Mouse (Mus musculus): ENCODE measurements at regions not wholly inside any gene's neighbourhood (a gene's known extent, or its start where the extent isn't known, plus 50 kb on each side); places are given as distances from the start of the nearest gene placed in this dataset.
A peak's percentile ranks its signal among the peaks of the same experiment; 100 is the strongest.

DNA sequence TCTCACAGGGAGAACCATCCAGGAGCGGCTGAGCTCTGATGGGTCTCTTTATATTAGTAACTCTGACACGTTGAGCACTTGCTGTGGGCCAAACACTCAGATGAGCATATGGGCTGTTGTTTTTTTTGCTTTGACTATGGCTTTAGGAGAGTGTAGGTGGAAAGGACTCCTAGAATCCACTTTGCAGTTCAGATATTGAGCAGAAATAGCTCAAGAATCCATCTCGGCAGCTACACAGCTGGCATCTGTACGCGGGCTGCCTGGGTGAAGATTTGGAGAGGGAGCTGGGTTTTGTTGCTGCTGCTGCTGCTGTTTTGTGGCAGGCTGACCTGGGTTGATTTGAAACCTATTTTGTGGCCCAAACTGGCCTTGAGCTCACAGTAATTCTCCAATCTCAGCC lies 281.0 kb downstream of the Rps24 start:
- intact Hi-C loops (cut with DNase I), result no loop called here
- DNase-seq, result no peak

DNA sequence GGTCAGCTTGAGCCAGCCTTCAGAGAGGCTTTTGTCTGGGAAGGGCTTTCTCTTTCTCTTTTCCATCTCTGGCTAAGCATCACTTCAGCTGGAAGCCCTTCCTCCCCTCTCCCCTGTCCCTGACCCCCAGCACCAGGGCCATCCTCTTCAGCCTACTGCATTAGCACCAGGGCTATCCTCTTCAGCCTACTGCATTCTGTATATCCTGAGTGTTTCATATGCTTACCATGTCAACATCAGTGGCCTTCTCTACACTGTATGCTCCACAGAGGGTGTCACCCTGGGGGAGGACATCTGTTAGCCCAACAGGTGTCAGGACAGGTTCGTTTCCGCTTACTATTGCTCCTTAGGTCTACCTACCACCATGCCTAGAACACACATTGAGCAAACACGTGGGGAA lies 282.5 kb downstream of the Rps24 start:
- intact Hi-C loops (cut with DNase I), result no loop called here
- no peak for DNase-seq

DNA sequence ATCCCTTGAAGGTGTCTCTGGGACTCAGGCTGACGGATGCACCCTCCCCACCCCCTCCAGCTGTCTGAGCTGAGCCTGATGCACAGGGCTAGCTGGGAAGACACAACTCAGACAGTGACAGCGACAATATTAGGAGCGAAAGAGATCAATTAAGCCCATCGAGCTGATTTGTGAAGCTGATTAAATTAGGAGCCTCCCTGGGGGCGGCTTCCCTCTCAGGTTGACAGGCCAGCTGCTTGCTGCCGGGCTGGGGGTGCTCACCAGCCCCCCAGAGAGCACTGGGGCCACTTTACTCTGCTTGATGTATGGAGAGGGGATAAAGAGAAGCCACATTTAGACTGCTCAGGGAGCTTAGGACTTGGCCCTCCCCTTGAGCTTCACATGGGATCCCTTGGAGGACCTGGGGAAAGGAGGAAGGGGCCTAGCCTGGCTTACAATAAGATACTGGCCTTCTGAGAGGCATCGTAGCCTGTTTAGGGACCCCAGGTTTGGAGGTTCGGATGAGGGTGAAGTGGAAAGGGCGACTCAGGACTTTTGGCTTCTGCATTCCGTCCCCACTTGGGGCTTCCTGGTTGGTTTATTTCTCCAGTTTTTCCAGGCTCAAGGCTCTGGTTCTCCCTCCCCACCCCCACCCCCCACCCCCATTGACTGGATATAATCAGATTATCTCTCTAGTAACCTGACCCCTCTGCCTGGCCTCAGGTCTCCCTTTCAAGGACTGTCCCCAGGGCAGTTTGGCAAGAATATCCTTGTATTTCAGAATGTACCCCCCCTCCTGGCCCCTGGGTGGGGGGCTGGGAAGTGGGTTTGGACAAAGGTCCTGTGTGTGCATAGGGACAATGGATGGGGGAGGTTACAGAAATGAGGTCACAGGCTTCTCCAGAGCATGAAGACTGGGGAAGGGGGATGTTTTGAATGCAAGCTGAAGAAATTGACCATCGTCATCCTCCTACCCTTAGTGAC lies 283.4 kb downstream of the Rps24 start:
- intact Hi-C loops (cut with DNase I), result loop anchor here (10.0 kb wide), 1 partner anchor 795 kb away; no protein-coding TSS in a partner anchor
- no peak for DNase-seq

DNA sequence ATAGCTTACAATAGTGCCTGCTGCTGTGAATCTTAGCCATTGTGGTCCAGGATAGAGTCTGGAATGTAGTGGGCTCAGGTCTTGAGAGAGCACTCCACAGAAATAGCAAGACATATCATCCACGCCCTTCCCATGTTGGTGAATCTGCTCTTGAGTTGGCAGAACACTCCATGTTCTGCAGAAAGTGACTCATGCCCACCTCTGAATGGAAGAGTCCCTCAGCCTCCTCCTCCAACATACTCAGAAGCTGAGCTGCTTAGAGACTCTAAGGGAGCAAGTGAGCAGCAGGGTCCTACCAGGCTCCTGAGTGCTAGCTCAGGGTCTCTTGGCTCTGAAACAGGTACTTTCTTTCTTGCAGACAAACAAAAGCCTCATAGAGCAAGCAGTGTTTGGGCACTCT lies 284.7 kb downstream of the Rps24 start:
- DNase-seq, result no peak
- intact Hi-C loops (cut with DNase I), result loop anchor here (10.0 kb wide), 1 partner anchor 793 kb away; no protein-coding TSS in a partner anchor

GRCm38 (mm10) chr14:24772129-24772528 lies 285.2 kb downstream of the Rps24 start:
- intact Hi-C loops (cut with DNase I), result loop anchor here (10.0 kb wide), 1 partner anchor 793 kb away; no protein-coding TSS in a partner anchor
- DNase-seq, result peak in 1 of 2 experiments; percentile 19

DNA sequence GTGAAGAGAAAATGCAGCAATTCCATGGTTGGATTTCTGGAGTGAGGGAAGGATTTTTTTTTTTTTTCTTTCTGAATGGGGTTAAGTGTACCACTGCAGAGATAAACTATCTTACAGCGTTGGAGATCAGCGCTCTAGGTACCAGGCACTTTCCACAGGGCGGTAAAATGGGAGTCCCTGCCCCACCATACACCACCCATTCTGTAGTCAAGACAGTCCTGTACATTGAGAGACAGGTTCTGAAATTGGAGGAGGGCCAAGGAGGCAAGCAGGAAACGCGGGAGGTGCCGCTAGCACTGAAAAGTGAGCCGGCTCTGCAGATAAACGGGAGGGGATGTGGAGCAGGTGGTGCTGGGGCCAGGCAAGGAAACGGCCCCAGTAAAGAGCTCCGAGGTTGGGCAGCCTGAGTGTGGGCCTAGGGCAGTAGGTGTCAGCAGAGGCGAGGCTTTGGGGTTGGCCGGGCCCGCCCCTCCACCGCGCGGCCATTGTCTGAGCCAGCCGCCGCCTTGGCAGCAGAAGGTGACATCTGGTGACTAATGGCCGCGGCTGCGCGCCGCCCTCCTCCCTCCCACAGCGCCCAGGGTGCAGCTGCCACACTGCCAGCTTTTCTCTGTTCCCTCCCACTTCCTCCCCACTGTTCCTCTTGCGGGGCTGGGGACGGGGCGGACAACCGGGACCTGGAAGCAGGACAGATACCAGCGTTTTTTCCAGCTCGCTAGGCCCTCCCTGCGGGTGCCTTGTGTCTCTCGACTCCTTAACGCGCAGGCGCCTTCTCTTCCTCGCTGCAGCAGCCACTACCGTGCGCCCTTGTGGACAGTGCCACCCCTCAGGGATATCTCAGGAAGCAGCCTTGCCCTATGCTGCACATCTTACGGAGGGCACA lies 292.1 kb downstream of the Rps24 start:
- intact Hi-C loops (cut with DNase I), result loop anchor here (2.0 to 10.0 kb wide), 6 partner anchors 30 to 786 kb away; partner anchors contain the start of gene Zmiz1
- peak; percentile 86 to 91 for DNase-seq

DNA sequence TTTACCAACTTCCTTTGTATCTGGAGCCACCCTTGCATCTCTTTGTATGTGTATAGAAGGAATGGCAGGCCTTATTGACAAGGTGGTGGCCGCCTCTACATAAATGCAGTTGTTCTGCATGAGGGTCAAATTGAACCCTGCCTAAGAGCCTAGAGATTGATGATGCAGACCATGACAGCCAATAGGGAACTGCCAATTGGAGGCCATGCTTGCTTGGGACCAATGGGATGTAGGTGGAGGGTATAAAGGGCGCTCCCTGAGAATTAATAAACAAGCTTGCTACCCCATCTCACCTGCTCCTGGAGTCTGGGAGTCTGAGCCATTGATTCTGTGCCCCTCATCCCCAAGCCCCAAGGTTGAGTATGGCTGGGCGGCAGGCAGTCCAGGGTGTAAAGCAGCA lies 294.7 kb downstream of the Rps24 start:
- no peak for DNase-seq
- intact Hi-C loops (cut with DNase I), result no loop called here

- intact Hi-C loops (cut with DNase I), result no loop called here
- no peak for DNase-seq
These were observed 297.0 kb downstream of the Rps24 start for GRCm38 (mm10) chr14:24783889-24784288.

GRCm38 (mm10) chr14:24785452-24785851 lies 298.5 kb downstream of the Rps24 start:
- no peak for DNase-seq
- intact Hi-C loops (cut with DNase I), result no loop called here

- intact Hi-C loops (cut with DNase I), result no loop called here
- DNase-seq, result peak; percentile 67 to 68
These were observed 306.7 kb downstream of the Rps24 start for GRCm38 (mm10) chr14:24793375-24794285.

DNA sequence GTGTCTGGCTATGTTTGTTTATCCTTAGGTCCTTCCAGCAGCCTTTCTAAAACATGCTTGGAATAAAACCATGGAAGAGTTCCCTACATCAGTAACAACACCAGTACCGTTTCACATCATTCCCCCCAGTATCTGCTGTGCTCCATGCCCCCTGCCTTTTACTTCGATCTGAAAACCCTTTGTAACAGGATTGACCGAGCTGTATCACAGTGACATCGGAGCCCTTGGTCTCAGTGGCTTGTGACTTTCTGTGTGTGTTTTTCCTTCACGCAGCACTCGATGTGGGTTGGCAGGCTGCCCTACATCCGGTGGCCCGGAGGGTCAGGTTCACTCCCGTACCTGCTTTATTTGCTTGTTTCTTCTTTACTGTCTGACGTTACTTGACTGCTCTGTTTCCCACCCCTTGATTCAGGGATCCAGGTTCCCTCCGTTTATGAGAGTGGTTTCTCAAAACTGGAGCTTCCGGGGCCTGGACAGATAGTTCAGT lies 307.5 kb downstream of the Rps24 start:
- DNase-seq, result no peak
- intact Hi-C loops (cut with DNase I), result no loop called here

DNA sequence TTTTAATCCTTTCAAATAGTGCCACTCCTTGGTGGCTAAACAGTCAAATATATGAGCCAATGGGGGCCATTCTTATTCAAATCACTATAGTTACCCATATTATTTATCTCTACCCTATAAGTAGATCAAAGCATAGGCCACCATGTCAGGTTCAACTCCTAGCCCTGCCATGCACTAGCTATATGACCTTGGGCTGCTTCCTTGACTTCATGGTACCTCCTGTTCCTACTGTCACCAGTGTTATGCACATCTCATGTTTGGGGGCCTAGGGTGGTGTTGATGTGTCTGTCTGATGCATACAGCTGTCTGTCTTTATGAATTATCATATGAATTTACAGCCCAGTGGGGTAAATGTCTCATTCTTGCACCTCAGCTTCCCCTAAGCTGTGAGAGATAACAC lies 310.6 kb downstream of the Rps24 start:
- intact Hi-C loops (cut with DNase I), result no loop called here
- no peak for DNase-seq

GRCm38 (mm10) chr14:24798066-24798465 lies 311.1 kb downstream of the Rps24 start:
- intact Hi-C loops (cut with DNase I), result no loop called here

GRCm38 (mm10) chr14:24803001-24803655 lies 316.2 kb downstream of the Rps24 start:
- peak in 1 of 2 experiments; percentile 14 for DNase-seq
- intact Hi-C loops (cut with DNase I), result no loop called here

More at GRCm38 (mm10) chr14:24798066-24798465, 311.1 kb downstream of the Rps24 start:
- no peak for DNase-seq

- no peak for DNase-seq
- intact Hi-C loops (cut with DNase I), result no loop called here
These were observed 320.1 kb downstream of the Rps24 start for GRCm38 (mm10) chr14:24807061-24807460.

- DNase-seq, result peak; percentile 24 to 28
- intact Hi-C loops (cut with DNase I), result no loop called here
These were observed 336.1 kb downstream of the Rps24 start for GRCm38 (mm10) chr14:24822876-24823567.

DNA sequence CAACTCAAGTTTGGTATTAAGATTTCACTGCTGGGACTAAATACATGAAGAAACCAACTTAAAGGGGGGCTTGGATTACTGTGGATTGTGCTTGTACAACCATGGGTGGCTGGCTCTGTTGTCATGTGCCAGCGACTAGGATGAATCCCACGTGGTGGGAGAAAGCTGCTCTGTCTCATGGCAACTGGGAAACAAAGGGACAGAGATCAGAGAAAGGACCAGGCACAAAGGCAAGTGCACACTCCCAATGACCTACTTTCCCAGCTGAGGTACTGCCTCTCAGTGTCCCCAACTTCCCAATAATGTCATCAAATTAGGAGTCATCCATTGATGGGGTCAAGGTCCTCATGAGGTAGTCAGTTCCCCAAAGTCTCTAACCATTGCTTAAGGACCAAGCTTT lies 337.4 kb downstream of the Rps24 start:
- no peak for DNase-seq
- intact Hi-C loops (cut with DNase I), result no loop called here

- intact Hi-C loops (cut with DNase I), result no loop called here
- no peak for DNase-seq
These were observed 338.9 kb downstream of the Rps24 start for GRCm38 (mm10) chr14:24825722-24826386.

Measured in heart, postnatal 36 days (tissue).